Mouse (Mus musculus) forebrain, embryonic 16.5 days (tissue): ENCODE data around the gene Acta1. TPM values are rescaled to one million over a fixed set of nuclear protein-coding genes. Genes with fewer than 3 reads are reported as not detected.

ENCODE experiments used
- ATAC-seq: fragments of 200-750 bp; cut with Nextera tagmentation; 2 replicates; pipeline ENCODE4 v1.8.0; 2017; ENCODE audit warnings: mild to moderate bottlenecking, moderate library complexity
- H3K27ac ChIP-seq: fragments of 300-500 bp; sonication (generic); 2 replicates; pipeline ENCODE4 v1.5.1; 2014; ENCODE audit warnings: low read length, control low read depth
- H3K27me3 ChIP-seq: fragments of 300-500 bp; sonication (generic); replicated peaks from 2 replicates; pipeline ENCODE4 v1.6.1; 2014; ENCODE audit warnings: low read length; ENCODE audit not compliant: control insufficient read depth, insufficient read depth
- H3K36me3 ChIP-seq: fragments of 300-500 bp; sonication (generic); 2 replicates; pipeline ENCODE4 v1.6.1; 2014; ENCODE audit not compliant: control insufficient read depth, insufficient read depth
- H3K4me1 ChIP-seq: fragments of 300-500 bp; sonication (generic); replicated peaks from 2 replicates; pipeline ENCODE4 v1.6.1; 2014; ENCODE audit warnings: low read length; ENCODE audit not compliant: control insufficient read depth, insufficient read depth
- H3K4me2 ChIP-seq: fragments of 300-500 bp; sonication (generic); 2 replicates; pipeline ENCODE4 v1.6.1; 2014; ENCODE audit warnings: mild to moderate bottlenecking, low read length, control low read depth
- H3K4me3 ChIP-seq: fragments of 300-500 bp; sonication (generic); replicated peaks from 2 replicates; pipeline ENCODE4 v1.5.1; 2014; ENCODE audit warnings: mild to moderate bottlenecking, low read length, control low read depth
- H3K9ac ChIP-seq: fragments of 300-500 bp; sonication (generic); replicated peaks from 2 replicates; pipeline ENCODE4 v1.6.1; 2014; ENCODE audit warnings: low read depth, low read length, control low read depth
- H3K9me3 ChIP-seq: fragments of 300-500 bp; sonication (generic); 2 replicates; pipeline ENCODE4 v1.6.1; 2016; ENCODE audit warnings: low read length; ENCODE audit not compliant: control insufficient read depth
- WGBS: fragments of 180-500 bp; shearing (Covaris S2); extraction: QIAGEN DNeasy Blood & Tissue Kit; methylation state at CpG from one replicate; pipeline ENCODE4 v1.1.7; 2014; 5-methylcytosine and 5-hydroxymethylcytosine counted together
- polyA plus RNA-seq: library from polyadenylated mRNA; unstranded; fragments of >200 nt; fragmentation: Nextera tagmentation; extraction: Ambion mirVana; gene quantifications from 2 replicates; pipeline ENCODE4 v1.2.1, GENCODE M21; 2015

Gene Acta1
- polyA plus RNA-seq, 1 experiment from 2014 or later = 6.3 TPM

- no peak for ATAC-seq
- 84% methylated on average over 6 of the region's 6 CpGs for WGBS
- no peak overlapping the region for H3K9ac ChIP-seq
- no peak overlapping the region for H3K4me2 ChIP-seq
- no peaks in the 10 kb centered on the region for H3K27me3 ChIP-seq
- no peaks in the 10 kb centered on the region for H3K9me3 ChIP-seq
- H3K4me3 ChIP-seq = no peak overlapping the region
- H3K4me1 ChIP-seq = no peaks in the 10 kb centered on the region
- H3K36me3 ChIP-seq = no peaks in the 10 kb centered on the region
- H3K27ac ChIP-seq = no peak overlapping the region
Measured at GRCm38 (mm10) chr8:123873364-123873763, 21.2 kb downstream of the Acta1 start.

- H3K27ac ChIP-seq = no peak overlapping the region
- H3K4me2 ChIP-seq = no peak overlapping the region
- H3K9ac ChIP-seq = no peak overlapping the region
- no peak overlapping the region for H3K4me3 ChIP-seq
- no peaks in the 10 kb centered on the region for H3K36me3 ChIP-seq
- ATAC-seq = no peak
- H3K9me3 ChIP-seq = no peaks in the 10 kb centered on the region
- H3K4me1 ChIP-seq = no peaks in the 10 kb centered on the region
- WGBS = 78% methylated on average over 9 of the region's 9 CpGs
- H3K27me3 ChIP-seq = no peaks in the 10 kb centered on the region
Measured at GRCm38 (mm10) chr8:123872048-123872447, 22.5 kb downstream of the Acta1 start.

GRCm38 (mm10) chr8:123866971-123867370 is 27.6 kb downstream of the Acta1 start:
- Histone ChIP-seq H3K9me3 (no peaks in the 10 kb centered on the region), H3K4me2 (no peak overlapping the region), H3K36me3 (no peaks in the 10 kb centered on the region), H3K9ac (no peak overlapping the region), H3K4me1 (peaks cover 8% of the 10 kb centered on the region), H3K27me3 (no peaks in the 10 kb centered on the region), H3K27ac (no peak overlapping the region), H3K4me3 (no peak overlapping the region)
- WGBS = 18% methylated on average over 5 of the region's 5 CpGs
- no peak for ATAC-seq

- Histone ChIP-seq H3K4me1 (peaks cover 8% of the 10 kb centered on the region), H3K27me3 (no peaks in the 10 kb centered on the region), H3K9me3 (no peaks in the 10 kb centered on the region), H3K9ac (no peak overlapping the region), H3K27ac (no peak overlapping the region), H3K36me3 (no peaks in the 10 kb centered on the region), H3K4me3 (no peak overlapping the region), H3K4me2 (no peak overlapping the region)
- WGBS = 80% methylated on average over 7 of the region's 7 CpGs
- no peak for ATAC-seq
Measured at GRCm38 (mm10) chr8:123865786-123866185, 28.8 kb downstream of the Acta1 start.

GRCm38 (mm10) chr8:123860386-123860785 is 34.2 kb downstream of the Acta1 start:
- Histone ChIP-seq H3K27ac (no peak overlapping the region), H3K9ac (no peak overlapping the region; the same call in 1 of the 2 replicates)
- whole genome bisulfite sequencing = 74% methylated on average over 4 of the region's 4 CpGs

GRCm38 (mm10) chr8:123859648-123860259 is 34.8 kb downstream of the Acta1 start, which contains the start of gene Ccsap:
TSS of gene Ccsap (minus strand) at chr8:123860209.
- H3K9me3 ChIP-seq = no peaks in the 10 kb centered on the region
- H3K4me1 ChIP-seq = peaks cover 23% of the 10 kb centered on the region
- H3K4me3 ChIP-seq = peak within 1 kb of the TSS; percentile 87
- no peaks in the 10 kb centered on the region for H3K27me3 ChIP-seq
- peak; percentile 60 for ATAC-seq
- H3K4me2 ChIP-seq = peak within 1 kb of the TSS; percentile 82
- H3K9ac ChIP-seq = peak within 1 kb of the TSS; percentile 84
- WGBS = 1% methylated on average over 48 of the region's 48 CpGs
- peak within 1 kb of the TSS; percentile 80 for H3K27ac ChIP-seq
- no peaks in the 10 kb centered on the region for H3K36me3 ChIP-seq

More at GRCm38 (mm10) chr8:123860386-123860785, 34.2 kb downstream of the Acta1 start:
- no peaks in the 10 kb centered on the region for H3K27me3 ChIP-seq
- peaks cover 23% of the 10 kb centered on the region for H3K4me1 ChIP-seq
- no peaks in the 10 kb centered on the region for H3K9me3 ChIP-seq
- peak overlapping the region; percentile 82 for H3K4me2 ChIP-seq
- H3K36me3 ChIP-seq = no peaks in the 10 kb centered on the region
- ATAC-seq = no peak
- peak overlapping the region; percentile 87 for H3K4me3 ChIP-seq

GRCm38 (mm10) chr8:123858941-123859647 is 35.5 kb downstream of the Acta1 start:
- Histone ChIP-seq H3K9ac (peak overlapping the region; percentile 84), H3K27me3 (no peaks in the 10 kb centered on the region), H3K4me3 (peak overlapping the region; percentile 87), H3K4me2 (peak overlapping the region; percentile 82), H3K9me3 (no peaks in the 10 kb centered on the region), H3K4me1 (peaks cover 20% of the 10 kb centered on the region), H3K27ac (peak overlapping the region; percentile 80), H3K36me3 (no peaks in the 10 kb centered on the region)
- ATAC-seq = peak; percentile 96
- under 1% methylated on average over 71 of the region's 79 CpGs for WGBS

- H3K4me1 ChIP-seq = peaks cover 16% of the 10 kb centered on the region
- H3K4me3 ChIP-seq = peak overlapping the region; percentile 87
- H3K4me2 ChIP-seq = peak overlapping the region; percentile 82
- under 1% methylated on average over 17 of the region's 17 CpGs for WGBS
- H3K9ac ChIP-seq = peak overlapping the region; percentile 84
- no peaks in the 10 kb centered on the region for H3K36me3 ChIP-seq
- H3K27me3 ChIP-seq = no peaks in the 10 kb centered on the region
- no peak for ATAC-seq
- peak overlapping the region; percentile 66; the same call in 1 of the 2 replicates for H3K27ac ChIP-seq
- no peaks in the 10 kb centered on the region for H3K9me3 ChIP-seq
Measured at GRCm38 (mm10) chr8:123858574-123858940, 36.0 kb downstream of the Acta1 start.

GRCm38 (mm10) chr8:123857361-123857760 is 37.2 kb downstream of the Acta1 start:
- ATAC-seq = no peak
- Histone ChIP-seq H3K4me3 (no peak overlapping the region), H3K27ac (no peak overlapping the region), H3K4me2 (no peak overlapping the region), H3K36me3 (no peaks in the 10 kb centered on the region), H3K4me1 (peaks cover 16% of the 10 kb centered on the region), H3K27me3 (no peaks in the 10 kb centered on the region), H3K9ac (no peak overlapping the region), H3K9me3 (no peaks in the 10 kb centered on the region)
- WGBS = 59% methylated on average over 3 of the region's 3 CpGs
